Mouse (Mus musculus) midbrain, embryonic 11.5 days (tissue): Measurements from ENCODE around the gene Grxcr1. TPM values are rescaled to one million over a fixed set of nuclear protein-coding genes. Genes with fewer than 3 reads are reported as not detected.

Experiments
- ATAC-seq: fragments of 200-750 bp; cut with Nextera tagmentation; 2 replicates; pipeline ENCODE4 v1.8.0; 2017; ENCODE audit warnings: moderate TSS enrichment, moderate library complexity; ENCODE audit not compliant: low FRiP score
- DNase-seq: peaks from one replicate; pipeline ENCODE4 v3.0.0; 2015; ENCODE audit warnings: low spot score; ENCODE audit errors: missing footprints
- H3K27ac ChIP-seq: fragments of 300-500 bp; sonication (generic); 2 replicates; pipeline ENCODE4 v1.5.1; 2014; ENCODE audit warnings: low read depth, low read length
- H3K27me3 ChIP-seq: fragments of 300-500 bp; sonication (generic); 2 replicates; pipeline ENCODE4 v1.6.1; 2014; ENCODE audit warnings: mild to moderate bottlenecking, low read length, moderate library complexity, mixed read lengths; ENCODE audit not compliant: control insufficient read depth, insufficient read depth
- H3K36me3 ChIP-seq: fragments of 300-500 bp; sonication (generic); 2 replicates; pipeline ENCODE4 v1.6.1; 2014; ENCODE audit warnings: mild to moderate bottlenecking, low read length, moderate library complexity, mixed read lengths; ENCODE audit not compliant: control insufficient read depth, insufficient read depth
- H3K4me1 ChIP-seq: fragments of 300-500 bp; sonication (generic); 2 replicates; pipeline ENCODE4 v1.6.1; 2014; ENCODE audit warnings: low read length; ENCODE audit not compliant: control insufficient read depth, insufficient read depth
- H3K4me2 ChIP-seq: fragments of 300-500 bp; sonication (generic); 2 replicates; pipeline ENCODE4 v1.6.1; 2014; ENCODE audit warnings: mild to moderate bottlenecking, moderate library complexity
- H3K4me3 ChIP-seq: fragments of 300-500 bp; sonication (generic); 2 replicates; pipeline ENCODE4 v1.5.1; 2014; ENCODE audit warnings: low read depth, low read length
- H3K9ac ChIP-seq: fragments of 300-500 bp; sonication (generic); 2 replicates; pipeline ENCODE4 v1.6.1; 2014; ENCODE audit warnings: low read length
- H3K9me3 ChIP-seq: fragments of 300-500 bp; sonication (generic); 2 replicates; pipeline ENCODE4 v1.6.1; 2016; ENCODE audit warnings: low read length; ENCODE audit not compliant: control insufficient read depth
- WGBS: fragments of 180-500 bp; shearing (Covaris S2); extraction: QIAGEN DNeasy Blood & Tissue Kit; methylation state at CpG from one replicate; pipeline ENCODE4 v1.1.7; 2014; 5-methylcytosine and 5-hydroxymethylcytosine counted together
- polyA plus RNA-seq: library from polyadenylated mRNA; unstranded; fragments of >200 nt; fragmentation: Nextera tagmentation; extraction: Ambion mirVana; gene quantifications from 2 replicates; pipeline ENCODE4 v1.2.1, GENCODE M21; 2014

Grxcr1 gene
- polyA plus RNA-seq, 1 experiment from 2014 or later = not detected

DNA sequence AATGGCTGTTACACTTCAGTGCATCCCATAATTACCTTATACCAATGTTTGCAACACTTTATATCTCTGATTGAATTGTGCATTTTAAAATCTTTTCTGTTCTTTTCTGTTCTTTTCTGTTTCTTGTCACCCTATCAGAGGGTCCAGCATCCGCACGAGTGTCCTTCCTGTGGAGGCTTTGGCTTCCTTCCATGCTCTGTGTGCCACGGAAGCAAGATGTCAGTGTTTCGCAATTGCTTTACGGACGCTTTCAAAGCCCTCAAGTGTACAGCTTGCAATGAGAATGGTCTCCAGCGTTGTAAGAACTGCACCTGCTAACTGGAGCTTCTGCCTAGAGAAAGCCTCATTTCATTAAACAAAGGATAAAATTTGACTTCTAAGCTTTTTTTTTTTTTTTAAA is 134.3 kb downstream of the Grxcr1 start:
- H3K27me3 ChIP-seq = no peaks in the 10 kb centered on the region
- H3K4me3 ChIP-seq = no peak overlapping the region
- no peaks in the 10 kb centered on the region for H3K4me1 ChIP-seq
- no peaks in the 10 kb centered on the region for H3K36me3 ChIP-seq
- no peak overlapping the region for H3K27ac ChIP-seq
- no peak for DNase-seq
- H3K4me2 ChIP-seq = no peak overlapping the region
- no peaks in the 10 kb centered on the region for H3K9me3 ChIP-seq
- no peak overlapping the region for H3K9ac ChIP-seq
- ATAC-seq = no peak
- WGBS = 88% methylated on average over 7 of the region's 7 CpGs

Other genes with a start within 250 kb of the Grxcr1 start
- gene Atp8a1, start 184.4 kb upstream of the Grxcr1 start, polyA plus RNA-seq = 31.9 and 33.4 TPM in 2 replicates
- gene Gm5108, start 90.2 kb upstream of the Grxcr1 start, polyA plus RNA-seq = not detected in 2 replicates
- not detected in 2 replicates for gene Gm21905, start 85.4 kb upstream of the Grxcr1 start, polyA plus RNA-seq